Mouse (Mus musculus) kidney, postnatal 0 days (tissue): ENCODE data around the gene Lmcd1. TPM values are rescaled to one million over a fixed set of nuclear protein-coding genes. Genes with fewer than 3 reads are reported as not detected.

Experiments
- ATAC-seq: fragments of 200-750 bp; cut with Nextera tagmentation; replicated peaks from 2 replicates; pipeline ENCODE4 v1.8.0; 2017; ENCODE audit warnings: low read depth, moderate number of reproducible peaks, moderate TSS enrichment, moderate library complexity; ENCODE audit not compliant: low FRiP score
- DNase-seq: peaks from one replicate; pipeline ENCODE4 v3.0.0-alpha.2; 2016; ENCODE audit warnings: low spot score
- H3K27ac ChIP-seq: fragments of 300-500 bp; sonication (generic); 2 replicates; pipeline ENCODE4 v1.5.1; 2014; ENCODE audit warnings: mild to moderate bottlenecking
- H3K27me3 ChIP-seq: fragments of 300-500 bp; sonication (generic); 2 replicates; pipeline ENCODE4 v1.6.1; 2014; ENCODE audit warnings: low read length, mixed read lengths; ENCODE audit not compliant: insufficient read depth
- H3K36me3 ChIP-seq: fragments of 300-500 bp; sonication (generic); 2 replicates; pipeline ENCODE4 v1.6.1; 2014; ENCODE audit warnings: low read length, mixed read lengths; ENCODE audit not compliant: insufficient read depth
- H3K4me1 ChIP-seq: fragments of 300-500 bp; sonication (generic); replicated peaks from 2 replicates; pipeline ENCODE4 v1.6.1; 2014; ENCODE audit warnings: antibody characterized with exemption, low read length, mixed read lengths; ENCODE audit not compliant: insufficient read depth
- H3K4me2 ChIP-seq: fragments of 300-500 bp; sonication (generic); 2 replicates; pipeline ENCODE4 v1.6.1; 2014; ENCODE audit warnings: mild to moderate bottlenecking, low read length, moderate library complexity, mixed read lengths
- H3K4me3 ChIP-seq: fragments of 300-500 bp; sonication (generic); replicated peaks from 2 replicates; pipeline ENCODE4 v1.5.1; 2014; ENCODE audit warnings: low read depth, low read length
- H3K9ac ChIP-seq: fragments of 300-500 bp; sonication (generic); 2 replicates; pipeline ENCODE4 v1.6.1; 2014; ENCODE audit warnings: low read depth, low read length
- H3K9me3 ChIP-seq: fragments of 300-500 bp; sonication (generic); replicated peaks from 2 replicates; pipeline ENCODE4 v1.6.1; 2016; ENCODE audit warnings: low read length, inconsistent platforms, mixed read lengths
- CTCF ChIP-seq: IDR thresholded peaks from 2 replicates; pipeline ENCODE4 v1.5.1; 2016; ENCODE audit warnings: antibody characterized with exemption, low read depth, mild to moderate bottlenecking, moderate library complexity
- WGBS: fragments of 180-500 bp; shearing (Covaris S2); extraction: QIAGEN DNeasy Blood & Tissue Kit; methylation state at CpG from one replicate; pipeline ENCODE4 v1.1.7; 2014; 5-methylcytosine and 5-hydroxymethylcytosine counted together
- polyA plus RNA-seq: library from polyadenylated mRNA; unstranded; fragments of >200 nt; fragmentation: Nextera tagmentation; extraction: Ambion mirVana; gene quantifications from 2 replicates; pipeline ENCODE4 v1.2.1, GENCODE M21; 2015

The Lmcd1 gene
- polyA plus RNA-seq, 1 experiment from 2014 or later = 34.4 TPM

DNA sequence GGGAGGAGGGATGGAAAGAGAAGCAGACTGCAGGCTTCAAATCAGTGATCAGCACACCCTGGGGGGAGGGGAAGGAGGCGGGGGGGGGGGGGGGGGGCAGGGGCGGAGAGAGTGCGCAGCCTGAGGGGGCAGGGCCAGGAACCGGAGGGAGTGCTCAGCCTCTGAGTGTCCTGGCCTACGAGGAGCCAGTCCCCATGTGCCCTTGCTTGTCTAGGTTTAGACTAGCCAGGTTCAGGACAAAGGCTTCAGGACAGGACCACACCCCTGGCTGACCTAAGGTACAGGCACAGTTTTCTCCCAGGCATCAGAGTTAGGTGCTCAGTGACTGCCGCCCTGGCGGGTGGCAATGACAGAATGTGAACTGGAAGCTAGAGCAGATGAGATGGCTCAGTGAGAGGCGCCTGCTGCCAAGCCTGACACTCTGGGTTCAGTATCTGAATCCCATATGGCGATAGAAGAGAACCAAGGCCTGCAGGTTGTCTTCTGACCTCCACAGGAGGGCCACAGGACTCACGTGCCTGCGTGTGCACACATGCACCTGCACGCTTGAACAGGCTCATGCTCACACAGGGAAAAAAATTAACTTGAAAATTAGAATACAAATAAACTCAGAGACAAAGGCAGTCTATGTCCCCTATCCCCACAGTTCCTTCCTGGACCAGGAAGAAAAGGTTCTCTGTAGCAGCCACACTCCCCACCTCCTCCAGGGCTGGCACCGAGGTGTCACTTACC is 102.3 kb downstream of the Lmcd1 start:
- peak; percentile 44 for ATAC-seq
- TF ChIP-seq CTCF = no peak

DNA sequence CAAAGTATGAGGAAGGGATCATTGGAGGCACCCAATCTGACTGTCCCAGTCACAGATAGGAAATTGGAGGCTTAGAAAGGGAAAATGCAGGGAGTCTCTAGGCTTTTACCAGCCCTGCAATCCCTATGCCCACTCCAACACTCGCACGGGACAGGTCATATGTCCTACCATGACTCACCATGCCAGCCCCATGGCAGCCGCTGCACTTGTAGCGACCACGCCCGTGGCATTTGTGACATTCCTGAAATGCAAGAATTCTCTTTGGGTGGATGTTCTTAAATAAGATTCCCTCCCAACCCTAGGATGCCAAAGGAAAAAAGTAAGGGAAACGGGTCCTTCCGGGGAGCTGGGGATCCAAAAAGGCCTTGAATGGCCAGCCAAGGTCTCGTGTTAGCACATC is 105.5 kb downstream of the Lmcd1 start:
- Histone ChIP-seq H3K9me3 (no peaks in the 10 kb centered on the region), H3K4me2 (no peak overlapping the region), H3K36me3 (no peaks in the 10 kb centered on the region), H3K27ac (no peak overlapping the region), H3K9ac (no peak overlapping the region), H3K27me3 (no peaks in the 10 kb centered on the region), H3K4me1 (no peaks in the 10 kb centered on the region), H3K4me3 (no peak overlapping the region)
- no peak for TF ChIP-seq CTCF
- no peak for ATAC-seq
- no peak for DNase-seq
- 87% methylated on average over 9 of the region's 9 CpGs for WGBS

More for the DNA sequence above, 102.3 kb downstream of the Lmcd1 start:
- Histone ChIP-seq H3K27ac (no peak overlapping the region), H3K4me2 (no peak overlapping the region), H3K36me3 (no peaks in the 10 kb centered on the region), H3K4me3 (no peak overlapping the region), H3K27me3 (no peaks in the 10 kb centered on the region), H3K9ac (no peak overlapping the region), H3K9me3 (no peaks in the 10 kb centered on the region), H3K4me1 (no peaks in the 10 kb centered on the region)
- DNase-seq = no peak
- 66% methylated on average over 9 of the region's 13 CpGs for WGBS

Other genes with a start within 250 kb of the Lmcd1 start
- 5.0 and 5.7 TPM in 2 replicates for gene Ssu2, start 114.3 kb downstream of the Lmcd1 start, polyA plus RNA-seq
- gene Cav3, start 185.7 kb downstream of the Lmcd1 start, polyA plus RNA-seq = 2.0 and 2.6 TPM in 2 replicates
- 4.1 and 4.6 TPM in 2 replicates for gene Oxtr, start 216.2 kb downstream of the Lmcd1 start, polyA plus RNA-seq